Mouse (Mus musculus) G1E-ER4 (cell line): ENCODE measurements around the gene Ctsz. TPM values are rescaled to one million over a fixed set of nuclear protein-coding genes. Genes with fewer than 3 reads are reported as not detected.

Source experiments
- GATA1 ChIP-seq: IDR thresholded peaks from one replicate; pipeline ENCODE4 v1.8.0; 2012; ENCODE audit warnings: low read length, inconsistent platforms
- polyA plus RNA-seq: library from polyadenylated mRNA; stranded (reverse); fragments of >175 nt; gene quantifications from 2 replicates; pipeline ENCODE4 v1.2.3, GENCODE M21; 2012

The Ctsz gene
- polyA plus RNA-seq, 1 experiment, result 34.8 TPM

DNA sequence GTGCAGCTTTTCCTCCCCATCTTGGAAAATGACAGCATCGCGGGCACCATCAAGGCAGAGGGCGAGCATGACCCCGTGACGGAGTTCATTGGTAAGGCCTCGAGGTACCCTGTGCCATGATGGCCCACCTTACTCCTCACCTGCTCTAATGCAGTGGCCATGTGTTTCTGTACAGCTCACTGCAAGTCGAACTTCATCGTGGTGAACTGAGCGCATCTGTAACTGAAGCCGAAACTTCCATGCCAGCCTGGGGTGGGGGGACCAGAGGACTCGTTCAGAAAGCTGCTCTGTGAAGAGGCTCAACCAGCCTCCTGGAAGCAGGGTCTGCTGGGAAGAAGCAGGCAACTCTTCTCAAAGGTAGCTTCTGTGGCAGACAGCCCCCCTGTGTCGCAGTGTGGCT is 12.0 kb downstream of the Ctsz start:
- no peak for TF ChIP-seq GATA1

DNA sequence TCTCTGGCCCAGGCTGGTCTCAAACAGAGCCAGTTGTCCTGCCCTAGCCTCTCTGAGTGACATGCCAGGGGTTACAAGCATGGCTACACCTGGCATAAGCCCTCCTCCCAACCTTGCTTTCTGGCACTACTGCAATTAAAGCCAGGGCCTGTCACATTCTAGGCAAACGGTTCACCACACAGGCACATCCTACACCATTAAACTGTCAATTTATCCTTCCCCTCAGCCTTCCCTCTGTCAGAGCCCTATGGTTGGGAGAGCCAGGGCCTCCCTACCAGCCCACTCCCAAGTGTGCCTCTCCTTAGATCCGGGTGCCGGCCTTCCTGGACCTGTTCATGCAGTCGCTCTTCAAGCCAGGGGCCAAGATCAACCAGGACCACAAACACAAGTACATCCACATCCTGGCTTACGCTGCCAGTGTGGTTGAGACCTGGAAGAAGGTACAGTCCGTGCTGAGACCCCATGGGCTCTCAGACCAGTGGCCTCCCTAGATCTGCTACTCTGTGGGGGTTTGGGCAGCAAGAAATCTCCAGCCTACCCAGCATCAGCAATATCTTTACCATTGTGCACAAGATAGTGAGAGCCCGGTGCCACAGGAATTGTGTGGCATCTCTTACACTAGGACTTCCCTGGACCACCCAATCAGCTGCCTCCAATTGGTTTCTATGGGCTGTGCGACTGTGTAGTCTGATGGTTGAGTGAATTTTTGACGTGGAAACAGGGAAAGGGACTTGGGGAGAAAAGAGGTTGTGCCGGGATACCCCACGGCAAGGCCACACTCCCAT is 14.3 kb downstream of the Ctsz start:
- TF ChIP-seq GATA1, result no peak

DNA sequence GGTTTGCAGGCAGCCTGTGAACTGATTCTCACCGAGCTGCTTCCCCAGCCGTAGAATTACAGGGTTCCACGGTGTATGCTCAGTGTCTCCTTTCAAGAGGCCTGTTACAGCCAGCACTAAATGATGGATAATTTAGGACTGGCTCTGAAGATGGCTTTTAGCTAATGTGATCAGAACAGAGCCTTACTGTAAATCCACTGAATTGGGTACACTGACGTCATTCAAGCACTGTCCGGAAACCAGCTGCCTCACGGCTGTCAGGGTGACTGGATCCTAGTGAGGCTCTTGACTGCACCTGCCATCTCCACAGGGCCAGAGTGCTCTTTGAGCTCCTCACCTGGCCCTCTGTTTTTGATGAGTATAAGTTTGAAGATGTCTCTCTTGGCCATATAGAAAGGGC is 17.7 kb downstream of the Ctsz start:
- no peak for TF ChIP-seq GATA1

DNA sequence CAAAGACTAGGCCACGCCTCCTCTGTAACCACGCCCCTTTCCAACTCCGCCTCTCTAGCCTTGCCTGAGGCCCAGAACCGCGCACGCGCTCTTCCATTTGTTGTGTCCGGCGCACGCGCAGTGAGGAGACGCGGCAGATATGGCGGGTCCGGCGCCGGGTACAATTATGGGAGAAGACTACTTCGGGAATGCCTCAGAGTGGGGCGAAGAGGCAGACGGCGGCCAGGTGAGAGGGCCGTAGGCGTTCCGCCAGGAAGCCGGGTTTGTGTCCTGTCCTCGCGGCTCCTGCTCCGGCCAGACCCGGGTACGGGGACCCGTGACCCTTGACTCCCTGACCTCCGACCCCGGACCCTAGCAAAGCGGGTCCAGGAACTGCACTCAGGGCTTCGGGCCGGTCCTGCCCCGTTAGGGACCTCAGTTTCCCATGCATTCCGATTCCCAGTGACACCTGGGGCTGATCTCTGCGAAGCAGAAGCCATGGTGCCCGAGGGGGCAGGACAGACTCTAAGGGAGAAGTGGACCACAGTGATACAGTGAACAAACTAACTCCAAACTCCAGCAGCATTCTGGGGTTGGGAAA is 23.0 kb downstream of the Ctsz start, which contains the start of gene Nelfcd:
Gene Nelfcd (plus strand): TSS at position 74 of the 580 bp plus-strand sequence.
- TF ChIP-seq GATA1, result no peak

DNA sequence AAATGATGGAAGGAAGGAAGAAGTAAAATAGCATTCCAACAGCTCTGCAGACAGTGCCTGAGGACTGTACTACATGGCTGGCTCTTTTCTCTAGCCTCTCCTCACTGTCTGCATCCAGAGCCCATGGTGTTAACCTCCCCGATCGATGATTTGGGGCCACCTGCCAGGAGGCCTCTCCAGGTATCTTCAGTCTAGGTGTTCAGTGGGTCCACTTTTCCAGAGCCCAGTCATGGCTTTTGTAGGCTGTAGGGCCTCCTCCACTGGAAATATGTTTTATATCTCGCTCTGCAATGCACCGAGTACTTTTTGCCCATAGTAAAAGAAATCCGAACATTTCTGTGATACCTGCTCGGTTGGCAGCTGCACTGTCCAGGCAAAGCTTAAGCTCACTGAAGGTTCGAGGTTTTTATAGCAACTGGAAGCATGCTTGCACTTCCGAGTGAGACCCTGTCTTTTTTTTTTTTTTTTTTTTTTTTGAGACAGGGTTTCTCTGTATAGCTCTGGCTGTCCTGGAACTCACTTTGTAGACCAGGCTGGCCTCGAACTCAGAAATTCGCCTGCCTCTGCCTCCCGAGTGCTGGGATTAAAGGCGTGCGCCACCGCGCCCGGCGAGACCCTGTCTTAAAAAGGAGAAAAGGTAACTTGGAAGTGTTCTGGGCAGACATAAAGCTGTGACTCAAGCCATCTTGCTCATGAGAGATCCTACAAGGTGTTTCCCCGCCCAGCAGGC is 23.7 kb downstream of the Ctsz start:
- no peak for TF ChIP-seq GATA1

DNA sequence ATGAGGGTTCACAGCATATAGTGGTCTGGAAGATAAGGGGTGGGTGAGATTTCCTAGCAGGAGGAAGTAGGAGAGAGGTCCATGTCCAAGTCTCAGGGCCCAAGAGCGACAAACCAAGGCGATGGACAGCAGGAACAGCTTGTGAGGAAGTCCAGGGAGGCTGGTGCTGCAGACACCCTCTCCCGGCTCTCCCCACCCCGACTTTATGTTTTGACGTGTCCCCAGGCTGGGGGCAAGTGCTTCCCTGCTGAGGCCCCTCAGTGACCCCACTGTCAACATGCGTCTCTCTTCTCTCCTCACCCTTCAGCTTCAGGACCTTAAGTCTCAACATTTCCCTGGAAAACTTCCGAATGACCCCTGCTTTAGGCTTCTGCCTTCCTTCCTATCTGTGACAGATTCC is 25.7 kb downstream of the Ctsz start:
- no peak for TF ChIP-seq GATA1

DNA sequence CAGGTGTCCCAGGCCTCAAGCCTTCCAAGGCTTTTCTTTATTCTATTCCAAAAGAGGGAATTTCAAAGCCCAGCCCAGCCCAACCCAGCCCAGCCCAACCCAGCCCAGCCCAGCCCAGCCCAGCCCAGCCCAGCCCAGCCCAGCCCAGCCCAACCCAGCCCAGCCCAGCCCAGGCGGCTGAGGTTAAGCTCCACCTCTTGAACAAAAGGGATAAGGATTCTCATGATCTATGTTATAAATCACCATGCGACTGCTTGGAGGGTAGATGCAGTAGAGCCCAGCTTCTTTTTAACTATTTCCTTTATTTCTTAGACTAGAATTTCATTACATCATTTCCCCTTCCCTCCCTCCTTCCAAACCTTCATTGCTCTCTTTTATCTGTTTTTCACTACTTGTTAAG is 28.6 kb downstream of the Ctsz start:
- no peak for TF ChIP-seq GATA1

DNA sequence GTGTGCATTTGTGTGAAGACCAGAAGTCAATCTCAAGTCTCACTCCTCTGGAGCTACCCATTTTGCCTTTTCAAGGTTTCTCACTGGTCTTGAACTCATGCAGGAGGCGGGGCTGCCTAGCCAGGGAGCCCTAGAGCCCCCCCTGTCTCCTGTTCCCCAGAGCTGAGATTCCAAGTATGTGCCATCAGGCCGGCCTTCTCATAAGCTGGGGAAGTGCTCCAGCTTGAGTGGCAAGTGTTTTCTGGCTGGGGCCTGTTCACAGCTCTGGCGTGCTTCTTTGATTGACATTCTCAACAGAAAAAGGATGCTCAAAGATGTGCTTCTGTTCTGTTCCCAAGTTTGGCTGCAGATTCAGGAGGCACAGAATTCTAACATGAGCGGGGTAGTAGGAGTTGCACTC is 38.4 kb downstream of the Ctsz start:
- TF ChIP-seq GATA1, result no peak

DNA sequence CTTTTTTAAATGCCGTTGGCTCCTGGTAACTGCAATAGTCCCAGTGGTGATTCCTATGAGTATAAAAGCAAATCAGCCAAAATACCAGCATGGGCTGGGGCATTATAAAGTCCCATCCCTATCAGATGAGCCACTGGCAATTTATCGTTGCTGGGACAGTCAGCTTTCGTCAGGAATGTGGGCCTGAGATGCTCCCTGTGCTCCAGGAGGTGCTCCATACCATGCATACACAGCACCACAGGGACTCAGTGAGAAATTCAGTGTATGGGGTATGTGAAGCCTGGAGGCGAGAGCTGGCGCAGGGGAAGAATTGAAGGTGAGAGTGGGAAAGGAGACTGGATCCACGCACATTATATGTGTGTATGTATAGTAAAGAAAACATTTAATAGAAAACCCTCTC is 41.0 kb downstream of the Ctsz start:
- no peak for TF ChIP-seq GATA1

DNA sequence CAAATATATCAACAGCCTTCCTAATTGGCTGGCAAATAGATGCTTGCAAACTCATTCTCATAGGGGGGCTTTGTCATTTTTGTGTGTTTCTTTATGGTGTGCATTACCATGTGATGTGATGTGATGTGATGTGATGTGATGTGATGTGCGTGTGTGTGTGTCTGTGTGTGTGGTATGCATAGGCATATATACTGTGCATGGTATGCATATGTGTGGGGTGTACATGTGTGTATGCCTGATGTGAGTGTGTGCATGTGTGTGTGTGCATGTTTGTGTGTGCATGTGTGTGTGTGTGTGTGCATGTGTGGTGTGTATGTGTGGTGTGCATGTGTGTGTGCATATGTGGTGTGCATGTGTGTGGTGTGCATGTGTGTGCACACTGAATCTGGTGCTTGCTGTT is 41.8 kb downstream of the Ctsz start:
- no peak for TF ChIP-seq GATA1

DNA sequence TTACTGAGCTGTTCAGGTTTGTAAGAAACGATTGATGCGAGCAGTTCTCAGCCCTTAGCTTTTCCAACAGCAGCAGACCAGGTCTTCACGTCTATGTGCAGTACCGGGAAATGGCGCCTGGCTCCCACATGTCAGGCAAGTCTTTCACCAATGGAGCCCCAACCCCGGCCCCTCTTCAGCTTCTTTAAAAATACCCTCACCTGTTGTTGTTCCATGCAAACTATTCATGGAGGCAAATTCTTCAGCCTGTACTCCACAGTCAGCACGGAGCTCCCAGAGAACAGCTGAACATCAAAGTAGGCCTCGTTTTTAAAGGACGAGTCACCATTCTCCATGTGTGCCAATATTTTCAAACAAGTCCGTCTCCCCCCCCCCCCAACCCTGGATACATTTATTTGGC is 42.2 kb downstream of the Ctsz start:
- no peak for TF ChIP-seq GATA1

DNA sequence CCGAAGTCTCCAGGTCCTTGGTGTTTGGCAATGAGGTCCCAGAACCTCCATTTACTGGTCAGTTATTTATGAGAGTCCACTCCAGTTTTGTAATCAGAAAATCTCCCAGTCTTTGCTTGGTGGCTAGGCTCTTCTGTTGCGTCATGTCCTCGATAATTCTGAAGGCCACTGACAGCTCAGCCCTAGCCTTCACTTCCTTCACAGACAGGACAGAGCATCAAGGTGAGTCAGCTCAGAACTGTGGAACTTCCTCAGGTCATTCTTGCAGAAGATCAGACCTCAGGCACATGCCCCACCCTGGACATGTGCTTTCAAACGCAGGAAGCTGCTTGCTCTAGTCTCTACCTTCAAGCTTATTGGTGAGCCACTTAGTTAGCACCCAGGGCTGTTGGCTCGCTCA is 45.5 kb downstream of the Ctsz start:
- no peak for TF ChIP-seq GATA1

DNA sequence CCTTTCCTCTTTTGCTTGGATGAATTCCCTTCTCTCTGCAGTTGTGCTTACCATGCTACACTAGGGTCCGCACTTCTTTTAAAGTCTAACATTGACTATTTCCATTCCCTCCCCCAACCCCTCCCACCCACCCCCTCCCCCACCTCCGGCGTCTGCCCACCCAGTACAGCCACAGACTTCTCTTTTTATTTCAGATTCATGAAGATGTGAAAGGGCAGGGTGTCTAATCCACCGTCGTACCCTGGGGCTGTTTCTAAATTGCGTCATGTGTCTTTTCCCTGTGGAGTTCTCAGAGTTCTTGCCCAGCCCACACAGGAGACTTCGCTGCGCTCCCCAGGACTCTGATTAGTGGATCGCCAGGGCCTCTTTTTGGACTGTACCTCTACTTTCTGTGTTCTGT is 46.3 kb downstream of the Ctsz start:
- TF ChIP-seq GATA1, result no peak

DNA sequence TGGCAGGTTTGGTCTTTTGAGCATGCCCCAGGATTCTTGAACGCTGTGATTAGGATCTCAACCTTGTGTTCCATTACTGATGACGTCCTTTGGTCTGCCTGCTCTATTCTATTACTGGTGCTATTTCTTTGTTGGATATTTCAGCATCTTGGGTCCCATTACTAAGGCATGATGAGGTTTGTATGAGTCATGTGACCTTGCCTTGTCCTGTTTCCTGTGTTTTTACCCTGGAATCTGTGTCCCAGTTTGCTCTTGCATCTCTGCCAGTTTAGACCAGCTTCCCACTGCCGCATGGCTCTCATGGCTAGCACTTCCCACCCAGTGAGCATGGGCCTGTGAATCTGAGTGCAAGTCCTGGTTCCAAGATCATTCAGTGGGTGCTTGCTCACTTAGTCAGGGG is 46.9 kb downstream of the Ctsz start:
- TF ChIP-seq GATA1, result no peak

DNA sequence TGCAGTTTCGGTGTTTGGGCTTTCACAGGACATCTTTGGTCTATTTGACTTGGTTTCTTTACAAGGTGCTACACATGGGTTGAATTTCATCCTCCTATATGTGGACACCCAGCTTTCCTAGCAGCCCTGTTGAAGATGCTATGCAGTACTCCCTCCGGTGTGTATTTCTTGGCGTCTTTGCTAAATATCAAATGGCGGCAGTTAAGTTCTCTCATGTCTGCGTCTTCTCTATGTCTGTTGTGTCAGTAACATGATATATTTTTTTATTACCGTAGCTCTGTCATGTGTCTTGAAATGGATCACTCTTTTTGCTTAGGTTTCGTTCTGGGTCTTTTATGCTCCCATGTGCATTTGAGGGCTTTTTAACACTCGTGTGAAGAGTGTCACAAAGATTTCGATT is 57.8 kb downstream of the Ctsz start:
- no peak for TF ChIP-seq GATA1

Other genes with a start within 250 kb of the Ctsz start
- 904 and 929 TPM in 2 replicates for gene Gnas, start 154.7 kb downstream of the Ctsz start, polyA plus RNA-seq
- 0.33 and 0.42 TPM in 2 replicates for gene Gm20721, start 92.3 kb downstream of the Ctsz start, polyA plus RNA-seq
- 68.3 and 70.6 TPM in 2 replicates for gene Nelfcd, start 23.2 kb downstream of the Ctsz start, polyA plus RNA-seq
- 0.05 TPM in 1 of 2 replicates, not detected in the other for gene Tubb1, start 11.7 kb upstream of the Ctsz start, polyA plus RNA-seq
- gene Atp5e, start 25.1 kb upstream of the Ctsz start, polyA plus RNA-seq, result 1.6 and 2.3 TPM in 2 replicates
- gene Prelid3b, start 34.0 kb upstream of the Ctsz start, polyA plus RNA-seq, result 35.2 and 51.9 TPM in 2 replicates
- gene Zfp831, start 204.5 kb upstream of the Ctsz start, polyA plus RNA-seq, result under 0.01 TPM in 1 of 2 replicates, not detected in the other